In the genomic region with DNA sequence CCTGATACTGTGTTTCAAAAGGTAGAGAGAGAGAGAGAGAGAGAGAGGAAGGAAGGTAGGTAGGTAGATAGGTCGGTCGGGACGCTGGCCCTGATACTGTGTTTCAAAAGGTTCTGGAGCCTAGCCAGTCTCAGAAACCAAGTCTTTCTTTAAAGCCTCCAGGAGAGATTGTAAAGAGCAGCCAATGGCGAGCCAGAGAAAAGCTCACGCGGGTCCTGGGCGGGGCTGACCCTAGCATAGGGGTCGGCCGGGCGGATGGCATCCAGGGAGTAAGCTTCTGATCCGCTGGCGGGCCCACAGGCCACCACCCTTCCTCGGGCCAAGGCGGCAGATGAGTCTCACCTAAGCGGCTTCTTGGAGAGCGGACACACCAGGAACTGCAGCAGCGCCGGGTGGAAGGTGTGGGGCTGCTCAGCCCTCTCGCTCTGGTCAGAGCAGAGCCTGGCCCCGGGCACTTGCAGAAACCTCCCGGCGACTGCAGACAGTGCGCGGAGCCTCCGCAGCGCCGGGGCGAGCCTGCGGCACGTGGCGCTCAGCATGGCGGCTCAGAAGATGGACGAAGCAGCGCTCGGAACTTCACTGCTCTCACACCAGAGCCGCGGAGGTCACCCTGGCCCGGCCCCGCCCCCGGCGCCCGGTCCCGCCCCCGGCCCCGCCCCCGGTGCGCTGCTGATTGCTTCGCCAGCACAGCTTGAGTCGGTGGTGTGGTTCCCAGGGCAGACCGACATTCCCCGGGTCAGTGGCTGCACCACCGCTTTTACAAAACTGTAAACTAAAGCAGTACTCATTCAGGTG, we compare ENCODE assay signal across 1 mouse cellular context.
TF ChIP-seq lines count a peak whose summit lies in the region.

A gene (minus strand): TSS at position 612 of the 795 bp plus-strand sequence.

TF ChIP-seq in CH12.LX, 34 proteins besides CTCF, POLR2A, EP300 and RAD21 (continued from another document):
- no peak for TF ChIP-seq MEF2A (IDR thresholded peaks at IDR 0.05; ENCODE audit: borderline replicate concordance, low read depth, low read length)
- no peak for TF ChIP-seq IRF4 (IDR thresholded peaks at IDR 0.05; ENCODE audit: low read depth, low read length)
- no peak for TF ChIP-seq ETS1 (conservative IDR thresholded peaks at IDR 0.05; ENCODE audit: low read depth, low read length)
- peak; percentile 54 for TF ChIP-seq USF2 (conservative IDR thresholded peaks at IDR 0.05; ENCODE audit: low read depth, low read length)
- TF ChIP-seq ZMIZ1 (IDR thresholded peaks at IDR 0.05; ENCODE audit: low read depth, low read length): peak; percentile 71; the same call in 1 of the 2 replicates
- peak; percentile 97 for TF ChIP-seq MAX (IDR thresholded peaks at IDR 0.05; ENCODE audit: low read length)
- TF ChIP-seq E2F4 (IDR thresholded peaks at IDR 0.05; ENCODE audit: insufficient replicate concordance, low read depth, low read length): no peak
- TF ChIP-seq USF1 (IDR thresholded peaks at IDR 0.05; ENCODE audit: low read depth, low read length): peak; percentile 73
- no peak for TF ChIP-seq ZNF384 (IDR thresholded peaks at IDR 0.05; ENCODE audit: low read depth, low read length)
- peak; percentile 66 for TF ChIP-seq BHLHE40 (IDR thresholded peaks at IDR 0.05; ENCODE audit: low read depth, low read length)
- TF ChIP-seq SMC3 (IDR thresholded peaks at IDR 0.05; ENCODE audit: low read depth, low read length): no peak
- TF ChIP-seq CHD1 (IDR thresholded peaks at IDR 0.05; ENCODE audit: low read depth, low read length): no peak
- peak; percentile 59 for TF ChIP-seq NRF1 (IDR thresholded peaks at IDR 0.05; ENCODE audit: low read depth, low read length)
- no peak for TF ChIP-seq ZKSCAN1 (IDR thresholded peaks at IDR 0.05; ENCODE audit: borderline replicate concordance, low read depth, low read length)
- TF ChIP-seq JUND (conservative IDR thresholded peaks at IDR 0.05; ENCODE audit: low read depth, low read length): no peak
- no peak for TF ChIP-seq JUN (IDR thresholded peaks at IDR 0.05; ENCODE audit: insufficient read depth, low read depth, low read length)
- TF ChIP-seq SIN3A (IDR thresholded peaks at IDR 0.05; ENCODE audit: low read length): no peak; the same call in 1 of the 2 replicates
- TF ChIP-seq ELF1 (IDR thresholded peaks at IDR 0.05; ENCODE audit: low read depth, low read length): 0 out of 2 replicates have a peak, but pooled peaks have one; percentile 21
- TF ChIP-seq RCOR1 (conservative IDR thresholded peaks at IDR 0.05; ENCODE audit: low read depth, low read length): no peak
- peak; percentile 46; the same call in 1 of the 2 replicates for TF ChIP-seq TBP (conservative IDR thresholded peaks at IDR 0.05; ENCODE audit: low read depth, low read length)
- no peak; the same call in 1 of the 2 replicates for TF ChIP-seq POLR2AphosphoS2 (IDR thresholded peaks at IDR 0.05; ENCODE audit: low read depth, low read length)
- peak; percentile 31; the same call in 1 of the 2 replicates for TF ChIP-seq TCF12 (IDR thresholded peaks at IDR 0.05; ENCODE audit: low read depth, low read length)
- no peak for TF ChIP-seq ZC3H11A (IDR thresholded peaks at IDR 0.05; ENCODE audit: low read depth, low read length)
- TF ChIP-seq CHD2 (IDR thresholded peaks at IDR 0.05; ENCODE audit: low read length): no peak
- TF ChIP-seq MAZ (IDR thresholded peaks at IDR 0.05; ENCODE audit: low read depth, low read length): no peak
- peak; percentile 90 for TF ChIP-seq MXI1 (IDR thresholded peaks at IDR 0.05; ENCODE audit: low read depth, low read length)
- TF ChIP-seq MYC (IDR thresholded peaks at IDR 0.05; ENCODE audit: low read depth, low read length): peak; percentile 87
- peak; percentile 74 for TF ChIP-seq NELFE (IDR thresholded peaks at IDR 0.05; ENCODE audit: low read depth, low read length)
- no peak for TF ChIP-seq PAX5 (IDR thresholded peaks at IDR 0.05; ENCODE audit: low read length)
- TF ChIP-seq MAFK (IDR thresholded peaks at IDR 0.05; ENCODE audit: insufficient replicate concordance, low read length): no peak
- 0 out of 2 replicates have a peak, but pooled peaks have one; percentile 36 for TF ChIP-seq UBTF (IDR thresholded peaks at IDR 0.05; ENCODE audit: low read depth, low read length)
- peak; percentile 10; the same call in 1 of the 2 replicates for TF ChIP-seq HCFC1 (IDR thresholded peaks at IDR 0.05; ENCODE audit: low read depth, low read length)
